Mouse (Mus musculus) left cerebral cortex, adult 8-10 months (tissue): ENCODE data around the gene Osbpl5. TPM values are rescaled to one million over a fixed set of nuclear protein-coding genes. Genes with fewer than 3 reads are reported as not detected.

Experiments
- DNase-seq, 2 experiments: peaks; one replicate each; pipeline ENCODE4 v3.0.0; 2022; ENCODE audit warnings: low spot score in 2 of 2
- total RNA-seq, 4 experiments: library from RNA; stranded (reverse); gene quantifications; 2 replicates each; pipeline ENCODE4 v1.2.4; 2022

Gene Osbpl5
- total RNA-seq, 4 experiments from 2014 or later = 32.1 to 43.1 (median 38.2) TPM

DNA sequence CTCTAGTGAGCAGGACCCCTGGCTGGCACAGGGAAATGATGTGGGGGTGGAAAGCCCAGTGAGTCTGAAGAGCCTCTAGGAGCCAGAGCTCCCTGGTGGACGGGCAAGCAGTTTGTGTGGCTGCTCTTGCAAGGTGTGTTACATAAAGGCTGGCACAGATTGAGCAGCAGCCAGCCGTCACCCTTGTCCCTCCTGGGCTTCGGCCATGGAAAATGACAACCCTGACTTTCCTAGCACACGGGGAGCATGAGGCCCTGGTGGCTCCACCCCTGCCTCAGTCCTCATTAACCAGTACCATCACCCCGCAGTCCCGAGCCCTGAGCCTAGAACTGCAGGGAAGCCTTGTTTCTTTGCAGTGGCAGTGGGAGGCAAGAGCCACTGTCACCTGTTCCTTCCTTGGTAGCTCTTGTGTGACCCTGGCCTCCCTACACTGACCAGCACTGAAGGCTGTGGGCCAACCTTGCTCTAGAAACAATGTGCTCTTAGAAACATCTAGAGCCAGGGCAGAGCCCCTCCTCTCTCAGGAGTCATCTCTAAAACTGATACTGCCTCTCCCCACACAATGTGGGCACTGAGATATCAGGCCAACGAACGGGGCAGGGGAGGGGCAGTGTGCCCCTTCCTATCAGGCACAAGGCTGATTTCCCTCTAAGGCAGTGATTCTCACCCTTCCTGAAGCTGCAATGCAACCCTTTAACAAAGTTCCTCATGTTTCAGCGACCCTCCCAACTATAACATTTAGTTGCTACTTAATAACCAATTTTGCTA is 1.2 kb downstream of the Osbpl5 start:
- no peak for DNase-seq

- no peak for DNase-seq
Observed at GRCm38 (mm10) chr7:143753990-143754715, 2.6 kb downstream of the Osbpl5 start.

DNA sequence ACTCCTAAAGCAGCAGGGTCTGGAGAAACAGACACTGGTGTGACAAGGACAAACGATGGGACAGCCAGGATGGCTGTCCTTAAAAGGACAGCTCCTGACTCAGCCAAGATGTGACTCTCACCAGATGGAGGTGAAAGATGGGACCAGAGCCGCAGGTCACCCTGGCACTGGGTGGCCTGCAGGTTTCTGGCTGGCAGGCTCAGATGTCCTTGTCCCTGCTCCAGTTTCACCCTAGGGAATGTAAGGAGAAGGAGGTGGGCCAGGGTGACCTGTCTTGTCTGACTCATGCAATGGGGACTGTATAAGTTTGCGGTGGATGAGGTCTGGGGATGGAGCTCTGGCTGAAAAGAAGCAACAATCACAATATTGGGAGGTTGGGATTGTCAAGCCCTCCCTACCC is 4.2 kb downstream of the Osbpl5 start:
- DNase-seq = no peak

- DNase-seq = no peak
Observed at GRCm38 (mm10) chr7:143752056-143752455, 4.7 kb downstream of the Osbpl5 start.

DNA sequence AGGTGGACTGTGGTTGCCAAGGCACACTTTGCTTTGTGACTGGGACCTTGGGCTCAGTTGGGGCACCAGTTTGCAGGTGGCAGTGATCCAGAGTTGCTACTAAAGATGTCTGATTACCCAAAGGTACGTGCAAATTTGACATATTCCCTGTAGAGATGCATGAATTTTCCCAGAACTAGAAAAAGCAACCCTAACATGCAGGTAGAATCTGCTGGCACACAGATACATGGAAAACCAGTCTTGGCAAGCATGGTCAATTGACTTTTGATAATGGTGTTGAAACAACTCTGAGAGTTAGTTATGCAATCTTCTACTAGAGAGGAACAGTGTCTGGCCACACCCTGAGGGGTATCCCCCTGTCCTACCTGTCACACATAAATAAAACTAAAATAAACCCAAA is 5.4 kb downstream of the Osbpl5 start:
- no peak for DNase-seq

- no peak for DNase-seq
Observed at GRCm38 (mm10) chr7:143749045-143749444, 7.7 kb downstream of the Osbpl5 start.

DNA sequence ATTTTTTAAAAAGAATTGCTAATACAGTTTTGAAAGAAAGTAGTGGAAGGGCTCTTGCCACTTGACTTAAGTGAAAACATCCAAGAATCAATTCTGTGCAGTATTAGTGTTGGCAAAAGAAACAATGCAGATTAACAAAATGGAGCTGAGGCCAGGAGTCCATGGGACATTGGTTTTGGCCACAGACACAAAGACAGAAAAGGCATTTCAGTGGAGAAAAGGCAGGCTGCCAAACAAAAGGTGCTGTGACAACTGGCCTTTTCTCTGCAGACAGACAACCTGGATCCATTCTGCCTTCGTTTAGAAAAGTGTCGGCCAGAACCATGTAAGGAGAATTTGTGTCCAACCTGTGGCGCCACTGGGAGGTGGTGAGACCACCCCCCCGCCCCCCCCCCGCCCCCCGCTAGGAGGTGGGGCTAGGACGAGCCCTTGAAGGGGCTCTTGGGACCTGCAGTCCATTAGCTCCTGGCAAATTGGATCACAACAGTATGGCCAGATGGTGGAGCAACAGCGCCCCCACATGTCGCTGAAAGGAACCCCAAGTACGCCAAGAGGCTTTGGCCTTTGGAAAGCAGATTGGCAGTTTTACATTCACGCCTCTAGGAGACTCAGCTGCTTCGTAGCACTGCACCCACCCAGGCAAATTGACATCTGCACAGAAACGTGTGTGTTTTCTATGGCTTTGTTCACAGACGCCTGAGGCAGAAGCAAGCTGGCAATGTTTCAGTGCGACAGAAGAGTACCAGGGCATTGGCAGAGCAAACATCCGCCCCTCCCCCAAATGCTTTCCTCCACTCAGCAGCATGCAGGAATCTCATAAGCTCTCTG is 8.5 kb downstream of the Osbpl5 start:
- DNase-seq = peak; percentile 78 to 87

GRCm38 (mm10) chr7:143740653-143741052 is 16.1 kb downstream of the Osbpl5 start:
- no peak for DNase-seq

DNA sequence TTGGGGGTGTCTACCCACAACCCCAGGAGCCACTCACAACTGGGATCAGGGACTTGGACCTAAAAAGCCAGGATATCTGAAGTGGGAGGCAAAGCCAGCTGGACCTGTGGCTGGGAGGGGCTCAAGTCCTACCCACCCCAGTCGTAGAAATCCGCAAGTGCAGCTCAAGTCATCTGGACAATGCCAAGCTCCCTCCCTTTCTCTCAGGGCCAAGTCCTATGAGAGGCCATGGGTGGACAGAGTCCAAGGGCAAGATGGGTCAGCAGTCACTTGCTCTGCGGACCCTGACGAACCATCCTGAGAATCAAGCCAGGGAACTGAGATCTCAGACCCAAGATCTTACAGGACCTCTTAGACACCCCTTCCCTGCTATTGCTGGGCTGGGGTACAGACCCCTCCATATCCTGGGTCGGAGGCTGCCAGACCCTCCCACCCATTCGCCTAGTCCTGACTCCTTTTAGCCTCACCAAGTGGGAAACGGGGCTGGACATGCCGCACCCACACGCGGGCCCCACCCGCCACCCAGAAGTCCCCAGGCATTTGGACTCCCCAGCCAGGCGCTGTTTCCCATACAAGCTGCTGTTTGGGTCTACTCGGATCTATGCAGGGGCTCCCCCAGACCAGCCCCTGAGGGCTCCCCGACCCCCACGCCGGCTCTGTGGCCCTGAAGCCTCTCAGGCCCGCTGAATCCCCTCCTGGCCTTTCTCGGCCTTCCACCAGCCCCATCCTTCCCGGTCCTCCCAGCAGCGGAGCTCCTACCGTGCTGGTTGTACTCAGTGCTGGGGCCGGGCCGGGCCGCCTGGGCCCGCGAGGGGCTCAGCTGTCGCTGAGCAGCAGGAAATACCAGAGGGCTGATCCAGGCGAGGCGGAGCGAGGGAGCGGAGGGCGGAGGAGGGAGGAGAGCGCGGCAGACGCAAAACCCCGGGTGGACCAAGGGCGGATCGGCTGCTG is 17.0 kb downstream of the Osbpl5 start:
- peak; percentile 50 to 66 for DNase-seq

DNA sequence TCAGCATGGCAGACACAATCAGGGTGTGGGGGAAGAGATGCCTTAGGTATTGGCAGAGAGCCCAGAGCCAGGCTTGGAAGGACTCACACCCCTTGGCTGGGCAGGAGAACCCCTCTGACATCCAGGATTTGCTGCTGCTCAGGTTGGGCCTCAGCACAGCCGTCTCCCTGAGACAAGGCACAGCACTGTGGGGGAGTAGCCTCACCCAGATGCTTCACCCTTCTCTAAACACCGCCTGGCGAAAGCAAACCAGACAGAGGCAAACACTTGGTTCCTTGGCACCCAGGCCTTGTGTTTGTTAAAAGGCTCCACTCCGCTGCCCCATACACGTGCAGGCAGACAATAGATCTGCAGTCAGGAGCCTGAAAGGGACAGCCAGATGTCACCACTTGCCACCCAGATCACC is 18.2 kb downstream of the Osbpl5 start:
- DNase-seq = peak in 1 of 2 experiments; percentile 14

GRCm38 (mm10) chr7:143738194-143738593 is 18.6 kb downstream of the Osbpl5 start:
- DNase-seq = no peak

DNA sequence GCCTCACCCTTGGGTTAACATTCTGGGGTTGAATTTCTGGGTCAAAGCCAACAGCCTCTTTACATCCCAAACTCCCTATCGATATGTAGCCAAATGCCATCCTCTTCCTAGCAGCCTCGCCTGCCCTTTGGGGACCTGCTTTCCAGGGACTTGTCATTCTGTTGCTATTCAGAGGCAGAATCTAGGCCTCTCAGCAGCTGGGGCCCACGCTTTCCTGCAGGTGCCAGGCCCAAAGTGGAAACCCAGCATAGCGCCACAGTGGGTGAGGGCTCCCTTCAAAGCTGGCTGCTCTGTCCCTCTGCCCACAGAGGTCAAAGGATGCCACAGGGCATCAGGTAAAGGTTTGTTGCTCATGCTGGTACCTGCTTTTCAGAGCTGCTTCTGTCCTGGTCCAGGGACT is 23.0 kb downstream of the Osbpl5 start:
- peak in 1 of 2 experiments; percentile 43 for DNase-seq

DNA sequence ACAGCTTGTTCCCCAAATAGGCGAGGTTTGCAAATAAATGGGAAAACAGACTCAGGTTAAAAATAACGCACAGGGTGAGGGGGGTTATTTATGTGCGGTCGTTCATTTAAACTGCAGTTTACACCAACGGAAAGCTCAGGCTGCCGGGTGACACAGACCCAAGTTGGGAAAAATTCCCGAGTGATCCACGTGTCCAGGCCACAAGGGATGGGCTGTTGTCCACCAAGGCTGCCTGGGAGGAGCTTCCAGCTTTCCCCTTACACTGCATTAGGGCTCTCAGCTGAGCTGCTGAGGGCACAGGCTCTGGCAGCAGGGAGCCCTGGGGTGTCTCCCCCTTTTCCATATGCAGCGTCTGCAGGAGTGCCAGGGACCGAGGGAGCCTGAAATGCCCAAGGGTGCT is 26.9 kb downstream of the Osbpl5 start:
- no peak for DNase-seq

DNA sequence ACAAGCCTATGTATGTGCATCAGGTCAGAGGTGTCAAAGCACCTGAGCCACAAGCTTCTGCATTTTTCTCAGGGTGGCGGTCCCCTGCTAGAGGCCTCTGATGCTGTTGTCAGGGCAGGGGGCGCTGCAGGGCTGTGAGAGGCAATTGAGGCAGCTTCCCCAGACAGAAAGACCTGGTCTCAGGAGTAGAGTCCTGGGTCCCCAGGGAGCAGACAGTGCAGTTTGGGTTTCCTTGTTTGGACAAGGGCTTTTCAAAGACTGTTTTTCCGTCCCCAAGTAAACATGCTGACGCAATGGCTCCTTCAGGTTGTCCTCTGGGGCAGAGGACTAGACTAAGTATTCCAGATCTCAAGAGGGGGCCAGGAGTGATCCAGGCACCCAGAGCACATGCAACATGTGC is 30.4 kb downstream of the Osbpl5 start:
- DNase-seq = no peak

DNA sequence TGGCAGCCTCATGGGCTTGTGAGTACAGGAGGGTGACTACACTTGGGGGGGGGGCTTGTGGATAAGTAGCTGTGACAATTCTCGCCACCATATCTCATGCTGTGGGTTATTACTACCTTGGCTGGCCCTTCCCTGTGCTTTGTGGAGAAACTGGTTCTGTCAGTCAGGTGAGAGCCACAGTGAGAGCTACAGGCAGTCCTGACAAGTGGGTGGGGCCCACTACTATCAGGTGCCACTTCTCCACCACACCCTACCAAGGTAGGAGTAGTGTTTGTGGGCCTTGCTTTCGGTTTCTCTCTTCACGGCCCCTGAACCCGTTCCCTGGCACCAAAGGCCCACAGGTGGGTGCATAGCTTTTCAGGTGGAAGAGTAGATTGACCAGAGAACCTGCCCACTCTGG is 32.9 kb downstream of the Osbpl5 start:
- no peak for DNase-seq

DNA sequence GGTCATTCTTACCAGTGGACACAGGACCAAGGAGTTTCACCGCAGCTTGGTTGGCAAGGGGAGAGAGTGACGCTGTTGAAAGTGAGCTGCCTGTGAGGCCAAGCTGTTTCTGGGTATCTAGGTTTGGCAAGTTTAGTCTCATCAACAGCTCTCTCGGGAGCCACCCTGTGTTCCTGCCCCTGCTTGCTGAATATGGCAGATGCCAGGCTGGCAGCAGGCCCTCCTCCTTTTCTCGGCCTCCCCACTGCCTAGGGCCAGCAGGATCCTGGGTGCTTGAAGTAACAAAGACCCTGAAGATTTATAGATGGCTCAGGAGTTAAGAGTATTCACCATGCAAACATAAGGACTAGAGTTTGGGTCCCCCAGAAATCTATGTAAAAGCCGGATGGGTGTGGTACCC is 34.1 kb downstream of the Osbpl5 start:
- DNase-seq = no peak

DNA sequence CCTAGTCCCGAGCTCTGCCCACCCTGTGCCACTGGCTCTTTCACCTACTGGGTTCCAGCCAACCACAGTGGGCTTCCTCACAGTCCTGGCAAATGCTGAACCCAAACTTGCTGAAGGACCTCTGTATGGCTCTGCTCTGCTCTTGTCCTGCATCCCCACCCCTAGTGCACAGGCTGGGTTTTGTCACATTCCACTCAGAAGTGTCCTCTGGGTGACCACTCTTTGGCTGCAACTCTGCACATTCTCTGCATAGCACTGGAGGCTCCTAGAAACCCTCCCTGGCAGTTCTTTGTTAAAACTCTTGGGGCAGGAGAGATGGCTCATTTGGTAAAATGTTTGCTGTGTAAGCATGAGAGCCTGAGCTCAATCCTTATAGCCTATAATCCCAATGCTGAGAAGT is 39.0 kb downstream of the Osbpl5 start:
- DNase-seq = no peak

DNA sequence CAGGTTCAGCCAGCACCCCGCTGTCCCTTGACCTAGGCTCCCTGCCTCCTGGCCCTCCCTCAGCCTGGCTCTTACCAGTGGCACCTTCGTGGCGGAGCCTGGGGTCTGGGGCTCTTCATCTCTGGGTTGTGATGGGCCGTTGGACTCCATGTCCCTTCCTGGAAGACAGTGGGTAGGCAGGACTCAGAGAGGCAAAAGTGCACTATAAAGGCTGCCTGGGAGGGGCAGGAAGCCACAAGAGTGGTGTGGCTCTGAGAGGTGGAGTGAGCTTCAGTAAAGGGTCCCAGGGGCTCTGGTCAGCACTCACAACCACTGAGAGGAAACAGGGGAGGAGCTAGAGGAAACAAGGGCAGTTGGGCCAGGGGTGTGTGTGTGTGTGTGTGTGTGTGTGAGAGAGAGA is 43.4 kb downstream of the Osbpl5 start:
- DNase-seq = no peak

- DNase-seq = no peak
Observed at GRCm38 (mm10) chr7:143712771-143713348, 43.9 kb downstream of the Osbpl5 start.

- no peak for DNase-seq
Observed at GRCm38 (mm10) chr7:143712023-143712422, 44.8 kb downstream of the Osbpl5 start.

DNA sequence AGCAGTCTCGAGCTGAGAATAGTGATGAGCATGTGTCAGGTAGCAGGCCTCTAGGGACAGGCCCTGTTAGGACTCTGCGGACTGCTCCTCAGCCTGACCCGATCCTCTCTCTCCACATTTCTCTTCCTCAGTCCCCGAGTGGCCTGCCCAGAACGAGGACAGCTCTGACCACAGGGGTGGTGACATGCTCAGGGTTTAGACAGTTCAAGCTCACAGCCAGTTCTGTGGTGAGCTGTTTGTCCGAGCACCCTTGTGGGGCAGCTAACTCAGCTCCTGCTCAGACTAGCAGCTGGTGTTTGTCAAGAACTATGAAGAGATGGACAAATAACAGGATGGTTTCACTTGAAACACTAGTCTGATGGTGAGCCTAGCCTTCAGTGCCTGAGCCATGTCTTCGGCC is 45.4 kb downstream of the Osbpl5 start:
- DNase-seq = no peak
